Mouse (Mus musculus): ENCODE results near the gene Trmt5.

The Trmt5 gene

DNA sequence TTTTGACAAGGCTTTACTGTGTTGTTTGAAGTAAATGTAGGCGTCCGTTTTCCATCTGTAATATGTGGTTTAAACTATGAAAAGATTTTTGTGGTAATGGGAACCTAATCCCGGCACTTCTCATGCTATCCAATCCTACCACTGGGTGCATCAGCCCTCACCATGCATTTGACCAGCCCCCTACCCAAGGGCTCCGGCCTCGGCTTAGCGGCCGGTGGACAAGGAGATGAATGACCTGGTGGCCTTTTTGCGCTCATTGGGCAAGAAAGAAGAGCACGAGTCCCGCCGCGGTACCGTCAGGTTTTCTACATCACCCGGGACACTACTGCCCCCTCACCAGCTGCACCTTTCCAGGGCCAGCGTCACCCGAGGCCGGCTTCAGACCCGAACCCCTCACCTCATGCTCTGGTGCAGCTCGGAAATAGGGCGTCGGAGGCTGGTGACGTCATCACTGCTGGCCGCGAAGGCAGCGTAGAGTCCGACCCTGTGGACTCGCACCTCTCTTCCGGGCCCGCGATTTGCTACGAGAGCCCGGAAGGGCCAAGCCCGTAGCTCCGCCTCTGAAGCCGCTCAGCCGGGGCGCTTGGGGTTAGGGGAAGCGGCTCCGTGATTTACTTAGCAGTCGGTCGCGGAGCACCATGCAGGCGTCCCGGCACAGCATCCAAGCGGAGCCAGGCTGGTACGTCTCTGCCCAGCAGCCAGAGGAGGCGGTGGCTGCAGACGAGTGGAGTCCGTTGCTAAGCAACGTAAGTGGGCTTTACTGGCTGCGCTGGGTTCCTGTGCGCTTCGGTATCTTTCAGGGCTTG, at the start of gene Trmt5, which contains the start of gene Slc38a6:
Gene Trmt5, minus strand, starts transcription at position 424 of the 806 bp plus-strand sequence.
Gene Slc38a6, plus strand, starts transcription at position 493 of the 806 bp plus-strand sequence.
- DNase-seq (ENCODE audit: low read depth, low spot score): peak; percentile 89

DNA sequence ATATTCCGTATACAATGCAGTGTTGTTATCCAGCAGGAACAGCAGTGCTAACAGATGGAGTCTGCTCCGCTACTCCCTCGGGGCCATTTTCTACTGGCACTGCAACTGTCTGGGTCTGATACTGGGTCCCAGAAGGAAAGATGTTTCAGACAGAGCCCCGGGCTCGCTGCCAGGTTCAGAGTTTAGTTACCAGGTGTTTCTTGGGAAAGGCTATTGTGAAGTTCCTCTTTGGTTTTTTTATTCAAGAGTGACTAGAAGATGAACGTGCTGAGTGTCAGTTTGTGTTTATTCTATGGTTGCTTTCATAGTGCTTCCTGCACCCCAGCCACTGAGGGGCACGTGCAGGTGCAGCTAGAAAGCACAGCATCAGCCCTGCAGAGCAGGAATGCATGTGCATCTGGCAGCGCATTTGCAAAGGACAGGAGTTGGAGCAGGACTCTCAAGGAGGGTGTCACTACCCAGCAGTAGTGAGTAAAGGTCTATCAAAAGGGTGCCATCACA, 47.6 kb upstream of the Trmt5 start:
- DNase-seq (ENCODE audit: low read depth, low spot score): no peak

DNA sequence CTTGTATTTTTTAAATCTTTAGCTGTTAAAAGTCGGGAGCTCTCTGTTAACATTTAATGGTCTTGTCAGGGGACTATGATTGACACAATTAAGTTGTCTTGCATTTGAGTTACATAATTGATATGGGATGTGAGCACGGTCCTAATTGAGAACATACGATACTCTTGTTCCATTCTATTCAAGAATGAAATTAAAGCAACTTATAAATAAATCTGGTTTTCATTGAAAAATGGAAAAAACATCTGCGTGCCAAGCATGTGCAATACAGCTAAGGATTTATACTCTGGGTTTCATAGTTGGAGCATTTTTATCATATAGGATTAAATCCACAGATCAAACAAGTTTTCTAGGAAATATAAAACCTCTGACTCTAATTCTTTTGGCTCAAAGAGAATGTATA, 46.2 kb upstream of the Trmt5 start:
- DNase-seq (ENCODE audit: low read depth, low spot score): no peak

DNA sequence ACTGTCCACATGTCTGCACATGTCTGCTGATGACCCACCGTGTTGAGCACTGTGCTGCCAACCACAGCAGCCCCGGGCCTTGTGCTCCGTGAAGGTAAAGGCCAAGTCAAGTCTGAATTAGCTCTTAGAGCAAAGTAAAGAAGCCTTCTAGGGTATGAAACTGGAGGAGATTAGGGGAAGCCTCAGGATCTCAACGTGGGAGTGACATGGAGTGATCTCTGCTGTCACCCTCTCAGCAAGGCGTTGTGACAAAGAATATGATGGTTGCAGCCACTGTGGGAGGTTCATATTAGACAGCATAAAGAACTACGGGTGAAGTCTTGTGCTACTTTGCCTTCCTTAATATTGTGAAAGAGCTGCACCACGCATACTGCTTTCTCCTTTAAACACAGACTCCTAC, 43.7 kb upstream of the Trmt5 start:
- no peak for DNase-seq (ENCODE audit: low read depth, low spot score)

DNA sequence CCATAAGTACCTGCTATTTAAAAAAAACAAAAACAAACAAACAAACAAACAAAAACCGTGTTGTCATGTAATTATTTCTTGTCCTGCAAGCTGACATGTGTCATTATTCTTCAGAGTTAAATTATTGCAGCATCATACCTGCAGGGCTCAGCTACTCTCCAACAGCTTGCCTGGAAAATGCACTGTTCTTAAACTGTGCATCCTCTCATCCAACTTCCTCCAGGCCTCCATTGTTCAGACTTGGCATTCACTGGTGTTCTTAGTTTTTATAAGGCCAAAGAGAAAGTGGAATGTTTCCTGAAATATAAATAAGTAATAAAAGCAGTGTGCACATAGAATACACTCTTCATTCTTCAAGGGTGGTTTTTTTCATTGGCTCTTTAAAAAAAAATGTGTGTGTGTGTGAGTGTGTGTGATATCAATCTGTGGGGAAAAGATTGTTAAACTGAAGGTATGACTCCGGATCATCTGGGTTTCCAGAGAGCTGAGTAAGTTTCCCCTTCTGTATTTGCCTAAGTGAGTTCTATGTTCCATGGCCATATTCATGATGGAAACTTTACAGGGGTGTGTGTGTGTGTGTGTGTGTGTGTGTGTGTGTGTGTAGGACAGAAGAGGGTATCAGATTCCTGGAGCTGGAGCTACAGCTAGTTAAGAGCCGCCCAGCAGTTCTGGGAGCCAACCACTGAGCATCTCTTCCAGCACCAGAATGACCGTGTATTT, 42.1 kb upstream of the Trmt5 start:
- no peak for DNase-seq (ENCODE audit: low read depth, low spot score)

DNA sequence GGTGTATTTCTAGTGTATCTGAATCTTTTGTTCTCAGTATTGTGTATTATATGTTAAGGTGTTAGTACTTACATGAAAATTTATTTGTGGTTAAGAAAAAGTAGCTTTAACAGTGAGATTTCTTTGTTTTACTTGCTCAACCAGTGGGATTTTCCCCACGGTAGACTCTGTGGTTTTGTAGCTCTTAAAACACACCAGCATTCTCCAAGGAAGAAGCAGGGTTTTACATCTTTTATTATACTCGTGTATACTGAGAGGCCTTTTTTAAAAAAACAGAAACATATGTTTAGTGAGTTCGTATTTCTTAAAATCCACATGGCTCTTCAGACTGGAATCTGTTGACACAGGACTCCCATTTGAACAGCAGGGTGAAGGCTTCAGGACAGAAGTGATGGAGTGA, 40.9 kb upstream of the Trmt5 start:
- no peak for DNase-seq (ENCODE audit: low read depth, low spot score)

DNA sequence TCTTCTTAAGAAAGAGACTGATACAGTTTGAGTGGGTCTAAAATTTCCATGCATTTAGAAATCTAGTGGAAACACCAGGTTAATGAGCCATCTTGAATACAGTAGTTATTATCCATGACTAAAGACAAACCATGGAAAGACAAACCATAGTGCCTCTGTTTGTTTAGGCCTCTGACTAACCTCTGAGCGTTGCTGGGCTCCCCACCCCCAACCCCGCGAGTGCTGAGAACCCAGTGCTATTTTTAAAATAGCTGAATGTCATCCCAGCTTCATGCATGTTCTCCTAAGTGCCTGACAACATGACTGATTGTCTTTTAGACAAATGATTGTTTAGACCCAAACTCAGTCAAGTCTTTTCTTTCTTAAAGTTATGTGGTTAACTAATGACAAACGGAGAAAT, 39.1 kb upstream of the Trmt5 start:
- no peak for DNase-seq (ENCODE audit: low read depth, low spot score)

DNA sequence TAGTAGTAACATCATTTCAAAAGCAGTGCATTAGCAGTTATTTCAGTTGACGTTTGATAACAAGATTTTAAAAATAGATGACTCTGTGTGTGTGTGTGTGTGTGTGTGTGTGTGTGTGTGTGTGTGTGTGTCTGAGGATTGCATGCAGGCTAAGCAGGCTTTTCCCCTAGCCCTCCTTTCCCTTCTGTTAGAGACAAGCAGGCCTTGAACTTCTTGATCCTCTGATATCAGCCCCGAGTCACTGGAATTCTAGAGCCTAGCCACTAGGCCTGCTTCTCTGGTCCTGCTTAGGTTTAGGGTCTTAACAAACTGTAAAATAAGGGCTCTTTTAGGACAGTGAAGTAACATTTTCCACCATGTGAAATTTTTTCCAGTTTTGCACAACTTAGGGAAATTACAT, 38.7 kb upstream of the Trmt5 start:
- no peak for DNase-seq (ENCODE audit: low read depth, low spot score)

DNA sequence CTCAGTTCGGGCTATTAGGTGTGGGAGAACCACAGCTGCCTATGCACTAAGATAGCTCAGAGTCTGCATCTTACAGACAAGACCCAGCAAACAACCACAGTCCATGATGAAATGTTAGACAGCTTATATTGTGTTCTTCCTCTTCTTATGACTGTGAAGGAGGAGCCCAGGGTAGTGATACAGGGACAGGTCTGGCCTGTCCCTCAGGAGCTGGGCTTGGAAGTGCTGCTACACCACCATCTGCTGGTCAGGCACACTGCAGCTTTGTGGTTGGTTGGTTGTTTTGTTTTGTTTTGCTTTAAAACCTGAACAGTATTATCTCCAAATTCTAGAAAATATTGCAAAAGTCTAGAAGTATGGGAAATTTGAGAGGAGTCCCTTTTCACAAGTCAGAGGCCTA, 38.2 kb upstream of the Trmt5 start:
- DNase-seq (ENCODE audit: low read depth, low spot score): no peak

DNA sequence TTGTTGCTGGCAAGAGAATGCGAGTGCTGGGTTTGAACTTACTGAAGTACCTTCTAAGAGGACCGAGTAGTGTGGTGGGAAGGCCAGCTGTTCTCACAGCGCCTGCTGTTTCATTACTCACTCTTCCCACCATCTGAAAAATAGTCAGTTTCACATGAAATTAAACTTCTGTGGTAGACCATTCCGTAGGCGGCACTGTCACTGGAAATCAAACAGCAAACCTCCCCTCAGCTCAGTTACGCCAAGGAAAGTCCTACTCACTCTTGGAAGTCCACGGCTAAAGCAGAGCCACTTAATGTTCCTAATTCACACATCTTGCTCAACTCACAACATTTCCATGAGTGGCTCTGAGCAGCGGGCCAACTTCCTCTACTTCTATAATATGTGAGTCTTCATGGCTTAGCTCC, 37.7 kb upstream of the Trmt5 start:
- DNase-seq (ENCODE audit: low read depth, low spot score): no peak

DNA sequence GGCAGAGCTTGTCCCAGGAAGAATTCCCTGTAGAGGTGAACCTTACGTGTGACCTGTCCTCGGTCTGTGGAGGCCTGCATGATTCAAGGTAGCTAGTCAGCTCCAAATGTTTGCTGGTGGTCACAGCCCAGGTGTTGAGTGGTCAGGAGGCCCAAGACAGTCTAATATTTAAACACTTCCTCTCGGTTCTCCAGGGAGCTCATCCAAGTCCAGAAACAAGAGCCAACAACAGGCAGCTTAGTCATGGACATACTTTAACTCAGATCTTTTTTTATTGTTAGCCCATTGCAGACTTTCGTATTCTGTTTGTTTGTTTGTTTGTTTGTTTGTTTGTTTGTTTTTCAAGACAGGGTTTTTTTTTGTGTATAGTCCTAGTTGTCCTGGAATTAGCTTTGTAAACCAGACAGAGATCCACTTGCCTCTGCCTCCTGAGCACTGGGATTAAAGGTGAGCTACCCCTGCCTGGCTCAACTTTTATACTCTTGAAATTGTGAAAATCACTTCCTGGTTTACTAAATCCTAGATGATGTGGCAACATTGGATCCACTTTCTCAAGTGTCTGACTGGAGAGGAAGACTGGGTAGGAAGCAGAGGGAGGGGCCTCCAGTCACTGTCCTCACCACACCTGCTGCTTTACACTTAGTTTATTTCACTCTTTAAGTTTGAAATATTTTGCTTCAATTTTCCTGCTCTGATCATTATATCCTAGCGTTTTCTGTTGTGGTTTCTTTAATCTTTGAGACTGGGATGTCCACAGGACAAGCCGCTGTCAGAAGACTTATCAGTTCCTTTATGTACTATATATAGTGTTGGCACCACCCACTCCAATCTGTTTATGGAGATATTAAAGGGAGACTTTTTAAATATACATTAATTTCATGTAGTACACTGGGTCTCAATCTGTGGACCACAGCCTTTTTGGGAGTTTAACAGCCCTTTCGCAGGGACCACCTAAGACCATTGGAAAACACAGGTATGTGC, 31.5 kb upstream of the Trmt5 start:
- no peak for DNase-seq (ENCODE audit: low read depth, low spot score)

DNA sequence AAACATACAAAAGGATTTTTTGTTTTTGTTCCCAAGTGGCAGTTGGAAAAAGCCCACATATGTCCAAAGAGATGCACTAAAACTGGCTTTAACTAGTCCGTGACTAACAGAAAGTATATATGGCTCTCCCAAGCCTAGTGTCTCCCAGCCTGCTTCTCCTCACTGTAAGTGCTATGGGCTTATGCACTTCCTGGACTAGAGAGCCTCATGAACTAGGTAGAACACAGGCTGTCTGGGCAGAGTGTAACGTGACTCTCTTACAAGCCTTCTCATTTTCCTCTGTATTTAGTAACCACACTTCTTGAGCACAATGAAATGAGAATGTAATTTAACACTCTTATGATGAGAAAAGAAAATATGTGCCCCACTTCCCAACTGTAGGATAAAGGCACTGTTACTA, 22.2 kb upstream of the Trmt5 start:
- DNase-seq (ENCODE audit: low read depth, low spot score): no peak

DNA sequence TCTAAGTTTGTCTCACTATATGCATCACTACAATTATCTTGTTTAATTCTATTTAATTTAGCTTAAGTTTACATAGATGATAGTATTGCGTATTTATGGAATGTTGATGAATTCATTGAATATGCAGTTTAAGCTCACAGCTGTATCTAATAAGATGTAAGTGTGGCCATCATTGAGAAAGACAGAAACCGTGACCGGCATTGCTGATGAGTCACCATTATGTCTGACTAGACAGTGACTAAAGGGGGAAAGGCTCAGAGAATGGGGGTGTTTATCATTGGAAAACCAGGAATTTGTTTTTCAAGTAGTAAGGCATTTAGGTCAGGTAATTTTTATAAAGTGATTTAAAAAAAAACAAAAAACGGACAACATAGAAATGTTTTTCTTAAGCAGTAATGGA, 21.2 kb upstream of the Trmt5 start:
- no peak for DNase-seq (ENCODE audit: low read depth, low spot score)

DNA sequence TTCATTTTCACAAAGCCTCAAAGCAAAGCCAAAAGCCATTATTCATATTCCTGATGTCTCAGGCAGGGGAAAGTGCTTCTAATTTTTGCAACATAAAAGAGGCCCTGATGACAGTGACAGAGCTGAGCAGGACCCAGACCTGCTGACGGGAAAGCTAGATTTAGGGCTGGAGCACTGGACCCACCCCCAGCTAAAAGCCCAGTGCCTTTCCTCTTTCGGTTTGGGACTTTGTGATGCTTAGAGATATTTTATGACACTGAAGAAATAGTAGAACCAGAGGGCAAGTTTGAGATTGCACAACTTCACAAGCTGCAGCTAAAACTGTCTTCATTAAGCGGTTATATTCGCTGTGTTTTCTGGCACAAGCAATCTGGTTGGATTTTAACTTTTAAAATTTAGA, 18.1 kb upstream of the Trmt5 start:
- no peak for DNase-seq (ENCODE audit: low read depth, low spot score)

DNA sequence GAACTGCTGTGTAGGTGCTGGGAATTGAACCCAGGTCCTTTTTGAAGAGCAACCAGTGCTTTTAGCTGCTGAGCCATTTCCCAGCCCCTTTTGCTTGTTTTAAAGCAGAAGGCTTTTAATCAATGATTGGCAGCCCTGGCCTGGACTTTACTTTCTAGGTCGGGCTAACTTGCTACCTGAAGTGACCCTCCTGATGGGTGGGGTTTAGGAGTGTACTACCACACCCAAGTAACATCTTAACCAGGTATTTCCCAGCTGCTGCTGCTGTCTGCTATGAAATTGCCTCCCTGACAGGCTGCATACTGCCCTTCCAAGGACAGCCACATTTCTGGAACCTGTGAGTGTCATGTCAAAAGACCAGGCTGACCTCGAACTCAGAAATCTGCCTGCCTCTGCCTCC, 14.0 kb upstream of the Trmt5 start:
- DNase-seq (ENCODE audit: low read depth, low spot score): no peak

DNA sequence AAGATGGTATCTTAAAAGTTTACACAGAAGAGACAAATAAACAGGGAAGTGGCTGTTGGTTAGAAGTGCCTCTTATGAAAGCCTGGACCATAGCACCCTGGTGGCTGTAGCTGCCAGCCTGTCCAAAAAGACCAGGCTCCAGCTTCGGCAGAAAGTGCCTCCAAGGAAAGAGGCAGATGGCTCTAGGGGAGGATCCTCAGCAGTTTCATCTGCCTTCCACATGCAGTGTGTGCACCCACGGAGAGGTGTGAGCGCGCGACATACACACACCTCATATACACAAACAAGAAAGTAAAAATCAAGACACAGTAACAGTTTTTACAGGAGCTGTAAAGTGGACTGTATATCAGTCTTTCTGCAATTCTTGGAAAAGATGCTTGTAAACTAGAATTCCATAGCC, 12.1 kb upstream of the Trmt5 start:
- DNase-seq (ENCODE audit: low read depth, low spot score): no peak

DNA sequence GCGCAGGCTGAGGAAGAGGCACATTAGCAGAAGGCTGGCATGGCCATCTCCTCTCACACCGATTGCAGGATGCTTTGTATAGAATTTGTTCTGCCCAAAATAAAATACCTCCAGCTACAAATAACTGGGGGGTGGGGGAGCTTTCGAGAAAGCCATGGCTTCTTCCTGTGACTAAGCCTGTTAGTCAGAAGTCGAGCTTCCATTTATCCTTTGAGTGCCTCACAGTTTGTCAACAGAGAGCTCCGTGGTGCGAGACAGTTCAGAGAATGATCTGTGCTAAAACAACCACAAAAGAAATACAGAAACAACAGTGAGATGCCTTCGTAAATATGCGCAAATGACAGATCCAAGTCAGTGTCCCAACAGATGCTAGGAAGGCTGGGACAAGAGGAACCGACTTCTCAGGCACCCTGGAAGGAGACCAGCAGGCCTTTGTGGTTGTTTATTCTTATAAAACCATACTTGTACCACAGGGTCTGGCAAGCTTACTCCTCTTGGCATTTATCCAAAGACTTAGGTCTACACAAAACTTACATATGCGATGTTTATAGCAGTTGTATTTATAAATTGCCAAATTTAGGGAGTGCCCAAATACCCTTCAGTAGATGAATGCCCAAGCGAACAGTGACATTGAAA, 9.1 kb upstream of the Trmt5 start:
- no peak for DNase-seq (ENCODE audit: low read depth, low spot score)

DNA sequence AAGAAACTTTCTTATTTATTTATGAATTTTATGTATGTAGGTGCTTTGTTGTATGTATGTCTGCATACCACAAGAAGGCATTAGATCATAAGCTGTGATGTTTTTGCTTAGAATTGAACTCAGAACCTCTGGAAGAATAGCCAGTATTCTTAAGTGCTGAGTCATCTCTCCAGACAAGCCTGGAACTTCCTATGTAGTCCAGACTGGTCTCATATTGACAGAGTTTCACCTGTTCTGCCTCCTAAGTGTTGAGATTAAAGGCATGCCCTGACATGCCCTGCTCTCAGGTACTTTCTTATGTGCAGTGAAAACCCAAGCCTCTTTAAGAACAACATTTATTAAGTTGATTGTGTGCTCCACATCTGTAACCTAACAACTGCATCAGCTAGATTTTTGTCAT, 8.4 kb upstream of the Trmt5 start:
- no peak for DNase-seq (ENCODE audit: low read depth, low spot score)

DNA sequence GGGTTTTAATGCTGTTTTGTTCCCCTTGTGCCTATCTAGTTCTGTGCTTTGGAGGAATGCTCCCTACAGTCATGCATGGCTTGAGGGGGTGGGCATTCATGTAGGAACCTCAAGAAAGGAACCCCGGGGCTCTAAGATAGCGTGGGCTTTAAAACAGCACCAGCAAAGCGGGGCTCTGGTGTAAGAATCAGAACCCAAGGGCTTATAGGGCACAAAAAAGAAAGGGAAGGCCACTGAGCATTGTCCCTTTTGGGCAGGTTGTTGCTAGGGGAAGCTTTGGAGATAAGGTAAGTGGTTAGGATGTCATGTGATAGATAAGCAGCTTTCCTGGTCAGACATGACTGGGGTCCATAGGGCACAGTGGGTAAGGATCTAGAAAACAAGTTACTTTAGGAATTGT, 2.1 kb upstream of the Trmt5 start:
- no peak for DNase-seq (ENCODE audit: low read depth, low spot score)

DNA sequence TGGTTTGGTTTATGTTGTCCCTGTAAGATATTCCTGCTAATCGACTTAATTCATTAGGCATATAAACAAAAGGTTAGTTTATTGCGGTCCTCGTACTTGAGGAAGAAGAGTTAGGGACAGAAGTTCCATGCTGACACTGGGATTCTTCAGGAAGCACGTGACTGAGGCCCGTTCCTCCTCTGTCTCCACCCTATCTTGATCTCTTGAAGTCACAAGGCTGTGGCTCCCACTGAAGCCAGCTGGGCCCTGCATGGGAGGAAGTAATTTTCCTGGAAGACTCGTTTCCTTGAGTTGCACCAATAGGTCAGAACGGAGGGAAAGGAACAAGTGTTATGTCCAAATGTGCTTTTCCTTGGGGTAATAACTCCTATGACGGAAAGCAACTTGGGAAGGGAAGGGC, 1.1 kb upstream of the Trmt5 start:
- no peak for DNase-seq (ENCODE audit: low read depth, low spot score)

DNA sequence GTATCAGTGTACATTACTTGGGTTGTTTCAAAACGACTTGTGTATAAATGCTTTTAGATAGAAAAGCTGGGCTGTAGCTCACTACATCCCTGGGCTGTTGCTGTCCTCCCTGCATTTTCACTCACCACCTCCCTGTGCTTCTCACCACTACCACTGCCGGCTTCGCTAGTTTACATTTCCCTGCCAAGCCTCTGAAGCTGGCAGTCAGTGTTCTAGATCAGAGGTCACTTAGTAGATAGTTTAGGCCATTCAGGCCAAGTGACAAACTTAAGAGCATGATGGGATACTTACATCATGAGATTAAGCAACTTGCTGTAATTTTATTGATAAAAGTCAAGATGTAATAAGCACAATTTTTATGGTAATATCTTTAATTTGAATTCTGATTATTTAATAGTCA, 11.6 kb downstream of the Trmt5 start:
- DNase-seq (ENCODE audit: low read depth, low spot score): no peak

All from embryo, embryonic 11.5 days (tissue).